ENCODE assay signal across 8 mouse cellular contexts in the genomic region with DNA sequence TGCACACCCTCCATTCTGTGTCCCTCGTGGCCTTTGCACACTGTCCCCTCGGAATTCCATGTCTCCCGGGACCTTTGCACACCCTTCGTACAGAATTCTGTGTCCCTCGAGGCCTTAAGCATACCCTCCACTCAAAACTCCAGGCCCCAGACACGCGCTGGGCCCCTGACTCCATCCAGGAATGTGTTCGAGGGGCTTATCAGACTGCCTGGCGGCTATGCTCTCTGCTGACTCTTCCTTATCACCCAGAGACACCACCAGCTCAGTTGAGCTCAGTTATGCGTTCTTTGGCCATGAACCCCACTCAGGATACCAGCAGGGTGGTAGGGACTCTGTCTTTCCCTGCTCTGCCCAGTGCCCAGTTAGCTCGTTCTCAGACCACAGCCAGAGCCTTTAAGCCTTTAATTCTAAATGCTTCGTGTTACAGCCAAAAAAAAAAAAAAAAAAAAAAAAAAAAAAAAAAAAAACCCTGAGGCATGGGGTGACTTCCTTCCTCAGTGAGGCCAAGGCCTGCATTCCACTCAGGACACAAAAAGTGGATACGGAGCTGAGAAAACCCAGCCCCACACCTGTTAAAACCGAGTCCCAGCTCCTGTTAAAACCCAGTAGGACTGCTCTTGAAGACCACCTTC. TPM values are rescaled to one million over a fixed set of nuclear protein-coding genes. Genes with fewer than 3 reads are reported as not detected.
DNase-seq lines count a peak whose midpoint lies in the region; ATAC-seq and TF ChIP-seq lines count a peak whose summit lies in the region.

No protein-coding gene starts in this region.

- H3K9me3 ChIP-seq in heart, embryonic 10.5 days, result no peaks in the 10 kb centered on the region
- no peaks in the 10 kb centered on the region for H3K9me3 ChIP-seq in MEL (replicated peaks; ENCODE audit: insufficient read depth, low read length)
- H3K9me3 ChIP-seq in hindbrain, embryonic 13.5 days, result no peaks in the 10 kb centered on the region
- no peaks in the 10 kb centered on the region for H3K9me3 ChIP-seq in midbrain, embryonic 12.5 days

- no peak for TF ChIP-seq CTCF in MEL (IDR thresholded peaks at IDR 0.05 in 2 of 3, conservative IDR thresholded peaks at IDR 0.05 in 1 of 3; ENCODE audit: control insufficient read depth in 1 of 3, insufficient read depth in 1 of 3, low read depth in 2 of 3, low read length in 3 of 3, poor library complexity in 1 of 3, severe bottlenecking in 1 of 3)

- peak overlapping the region; percentile 94 for H3K27ac ChIP-seq in heart, embryonic 10.5 days
- peak overlapping the region; percentile 62 for H3K27ac ChIP-seq in MEL (ENCODE audit: control insufficient read depth, low read depth, low read length)
- no peak overlapping the region for H3K27ac ChIP-seq in hindbrain, embryonic 13.5 days
- no peak overlapping the region for H3K27ac ChIP-seq in midbrain, embryonic 12.5 days (replicated peaks)

- peak overlapping the region; percentile 94 for H3K4me2 ChIP-seq in hindbrain, embryonic 13.5 days
- peak overlapping the region; percentile 76 for H3K4me2 ChIP-seq in midbrain, embryonic 12.5 days (replicated peaks)

- H3K9ac ChIP-seq in MEL (ENCODE audit: control insufficient read depth, low read depth, low read length, poor library complexity, severe bottlenecking), result peak overlapping the region; percentile 56
- H3K9ac ChIP-seq in hindbrain, embryonic 13.5 days, result peak overlapping the region; percentile 77
- H3K9ac ChIP-seq in midbrain, embryonic 12.5 days (replicated peaks), result peak overlapping the region; percentile 56; the same call in 1 of the 2 replicates

- peak; percentile 86 for DNase-seq in heart, embryonic 10.5 days (ENCODE audit: low spot score)
- DNase-seq in heart, adult 18-20 months, result no peak
- DNase-seq in MEL (ENCODE audit: low read depth, low spot score), result peak; percentile 83
- DNase-seq in adipocyte (ENCODE audit: low spot score), result no peak
- DNase-seq in embryo, embryonic 11 days, result no peak

- H3K36me3 ChIP-seq in heart, embryonic 10.5 days, result no peaks in the 10 kb centered on the region
- peaks cover 0 to 9% of the 10 kb centered on the region in 2 experiments; a peak in 3 of 4 replicates for H3K36me3 ChIP-seq in MEL (ENCODE audit: control insufficient read depth in 1 of 2, insufficient read depth in 2 of 2, low read length in 2 of 2)
- no peaks in the 10 kb centered on the region for H3K36me3 ChIP-seq in hindbrain, embryonic 13.5 days
- H3K36me3 ChIP-seq in midbrain, embryonic 12.5 days, result no peaks in the 10 kb centered on the region

- TF ChIP-seq EP300 in MEL (IDR thresholded peaks at IDR 0.05; ENCODE audit: low read depth in 1 of 2, low read length in 2 of 2), result peak; percentile 88 to 93

- 19% methylated on average over 14 of the region's 14 CpGs for WGBS in heart, embryonic 10.5 days
- 54% methylated on average over 14 of the region's 14 CpGs for WGBS in hindbrain, embryonic 13.5 days
- WGBS in midbrain, embryonic 12.5 days, result 52% methylated on average over 14 of the region's 14 CpGs

- ATAC-seq in hindbrain, embryonic 13.5 days (ENCODE audit: low FRiP score), result peak; percentile 22; the same call in 1 of the 2 replicates
- ATAC-seq in midbrain, embryonic 12.5 days (ENCODE audit: low FRiP score, low read depth), result peak; percentile 7; the same call in 1 of the 2 replicates
- ATAC-seq in inflammation-experienced regulatory T-cells, adult 6 months, result no peak

- H3K4me3 ChIP-seq in heart, embryonic 10.5 days, result peak overlapping the region; percentile 94
- peak overlapping the region; percentile 35 to 68 for H3K4me3 ChIP-seq in MEL (ENCODE audit: control insufficient read depth in 1 of 2, insufficient read depth in 1 of 2, low read depth in 2 of 2, low read length in 2 of 2)
- peak overlapping the region; percentile 64 for H3K4me3 ChIP-seq in hindbrain, embryonic 13.5 days
- H3K4me3 ChIP-seq in midbrain, embryonic 12.5 days, result peak overlapping the region; percentile 59

- peaks cover 41% of the 10 kb centered on the region for H3K79me2 ChIP-seq in MEL (ENCODE audit: control insufficient read depth, insufficient read depth, low read length, poor library complexity)

- TF ChIP-seq POLR2A in MEL (IDR thresholded peaks at IDR 0.05; ENCODE audit: control insufficient read depth in 1 of 2, insufficient read depth in 1 of 2, low read depth in 1 of 2, low read length in 2 of 2, poor library complexity in 1 of 2), result no peak

- no peaks in the 10 kb centered on the region for H3K27me3 ChIP-seq in heart, embryonic 10.5 days (ENCODE audit: insufficient read depth, poor library complexity, severe bottlenecking)
- H3K27me3 ChIP-seq in MEL (ENCODE audit: control insufficient read depth in 1 of 2, insufficient read depth in 2 of 2, low read length in 2 of 2), result no peaks in the 10 kb centered on the region
- peaks cover 22% of the 10 kb centered on the region for H3K27me3 ChIP-seq in hindbrain, embryonic 13.5 days
- H3K27me3 ChIP-seq in midbrain, embryonic 12.5 days, result peaks cover 15% of the 10 kb centered on the region

- peaks cover 48% of the 10 kb centered on the region for H3K4me1 ChIP-seq in heart, embryonic 10.5 days
- peaks cover 3 to 19% of the 10 kb centered on the region in 2 experiments for H3K4me1 ChIP-seq in MEL (ENCODE audit: control insufficient read depth in 1 of 2, insufficient read depth in 2 of 2, low read length in 2 of 2)
- peaks cover 34% of the 10 kb centered on the region for H3K4me1 ChIP-seq in hindbrain, embryonic 13.5 days (replicated peaks)
- peaks cover 36% of the 10 kb centered on the region for H3K4me1 ChIP-seq in midbrain, embryonic 12.5 days

- TF ChIP-seq RAD21 in MEL (IDR thresholded peaks at IDR 0.05; ENCODE audit: low read depth, low read length), result no peak

TF ChIP-seq in MEL, 35 proteins besides CTCF, POLR2A, EP300 and RAD21 (continues in another document):
- TF ChIP-seq ZKSCAN1 (IDR thresholded peaks at IDR 0.05; ENCODE audit: low read depth, low read length) (no peak; the same call in 1 of the 2 replicates), POLR2AphosphoS5 (IDR thresholded peaks at IDR 0.05; ENCODE audit: borderline replicate concordance, low read depth, low read length) (no peak), GATA1 (IDR thresholded peaks at IDR 0.05; ENCODE audit: low read depth, low read length) (peak; percentile 93), MAX (IDR thresholded peaks at IDR 0.05; ENCODE audit: low read length) (peak; percentile 63; the same call in 1 of the 2 replicates), TCF12 (IDR thresholded peaks at IDR 0.05; ENCODE audit: low read depth, low read length) (peak; percentile 92), ELF1 (IDR thresholded peaks at IDR 0.05; ENCODE audit: low read depth, low read length) (no peak), MEF2A (IDR thresholded peaks at IDR 0.05; ENCODE audit: extremely low read depth, insufficient replicate concordance, low read depth, low read length, poor library complexity, severe bottlenecking) (no peak), USF1 (IDR thresholded peaks at IDR 0.05; ENCODE audit: low read depth, low read length) (no peak), ZC3H11A (IDR thresholded peaks at IDR 0.05; ENCODE audit: low read depth, low read length) (0 out of 2 replicates have a peak, but pooled peaks have one; percentile 2), NRF1 (IDR thresholded peaks at IDR 0.05; ENCODE audit: insufficient read depth, low read depth, low read length, poor library complexity, severe bottlenecking) (no peak), E2F4 (IDR thresholded peaks at IDR 0.05; ENCODE audit: borderline replicate concordance, low read depth, low read length) (no peak), UBTF (IDR thresholded peaks at IDR 0.05; ENCODE audit: borderline replicate concordance, insufficient read depth, low read depth, low read length) (no peak), TAL1 (IDR thresholded peaks at IDR 0.05; ENCODE audit: low read length) (peak; percentile 81), MAFK (IDR thresholded peaks at IDR 0.05; ENCODE audit: borderline replicate concordance, low read depth, low read length) (no peak), ZMIZ1 (IDR thresholded peaks at IDR 0.05; ENCODE audit: low read depth, low read length) (no peak)

RNA-seq across cellular contexts. Expression of gene Scarb1, which starts 0.7 kb away (rescaled TPM):
- 73.1 and 94.3 TPM in 2 replicates for polyA plus RNA-seq in heart, embryonic 10.5 days (2016; fragmentation: Nextera tagmentation; extraction: Ambion mirVana)
- 10 to 100 TPM; 26.6 to 34.7 TPM for total RNA-seq in heart, adult 18-20 months (2021)
- 51.4 and 53.1 TPM in 2 replicates for total RNA-seq in MEL (2012; rRNA removed)
- 10 to 100 TPM in 1 of 2 experiments, not detected in 1; 98.3 TPM for polyA plus RNA-seq in MEL (2012; ENCODE audit: insufficient read depth in 1 of 2, insufficient read length in 2 of 2, low read depth in 1 of 2, low replicate concordance in 2 of 2, missing spikeins in 1 of 2)
- polyA plus RNA-seq in hindbrain, embryonic 13.5 days (2015; fragmentation: Nextera tagmentation; extraction: Ambion mirVana), result 27.4 and 28.0 TPM in 2 replicates
- polyA plus RNA-seq in midbrain, embryonic 12.5 days (2016; fragmentation: Nextera tagmentation; extraction: Ambion mirVana), result 27.8 and 30.2 TPM in 2 replicates
- polyA plus RNA-seq in inflammation-experienced regulatory T-cells, adult 6 months (2017; shearing (Covaris generic)), result 10 to 100 TPM in 1 of 3 experiments, 1 to 10 TPM in 2; 3.7 to 11.8 (median 6.6) TPM

RNA-seq across cellular contexts. Expression of gene Gm10382, which starts 47.5 kb away (rescaled TPM):
- 0.34 and 0.67 TPM in 2 replicates for polyA plus RNA-seq in heart, embryonic 10.5 days (2016; fragmentation: Nextera tagmentation; extraction: Ambion mirVana)
- under 1 TPM in 1 of 2 experiments, not detected in 1; 0.23 TPM for total RNA-seq in heart, adult 18-20 months (2021)
- total RNA-seq in MEL (2012; rRNA removed), result 0.65 TPM in 2 replicates
- polyA plus RNA-seq in MEL (2012; ENCODE audit: insufficient read depth in 1 of 2, insufficient read length in 2 of 2, low read depth in 1 of 2, low replicate concordance in 2 of 2, missing spikeins in 1 of 2), result under 1 TPM in 1 of 2 experiments, not detected in 1; 0.96 TPM
- polyA plus RNA-seq in hindbrain, embryonic 13.5 days (2015; fragmentation: Nextera tagmentation; extraction: Ambion mirVana), result 0.55 and 1.1 TPM in 2 replicates
- 0.43 and 0.68 TPM in 2 replicates for polyA plus RNA-seq in midbrain, embryonic 12.5 days (2016; fragmentation: Nextera tagmentation; extraction: Ambion mirVana)
- polyA plus RNA-seq in inflammation-experienced regulatory T-cells, adult 6 months (2017; shearing (Covaris generic)), result 1 to 10 TPM in 2 of 3 experiments, under 1 TPM in 1; 0.65 to 1.1 (median 1.0) TPM

RNA-seq across cellular contexts. Expression of gene Ubc, which starts 48.4 kb away (rescaled TPM):
- 921 and 966 TPM in 2 replicates for polyA plus RNA-seq in heart, embryonic 10.5 days (2016; fragmentation: Nextera tagmentation; extraction: Ambion mirVana)
- total RNA-seq in heart, adult 18-20 months (2021), result 1,000 to 10,000 TPM; 1,625 to 1,638 TPM
- 511 and 526 TPM in 2 replicates for total RNA-seq in MEL (2012; rRNA removed)
- 1,000 to 10,000 TPM in 1 of 2 experiments, 100 to 1,000 TPM in 1; 113 to 1,075 TPM for polyA plus RNA-seq in MEL (2012; ENCODE audit: insufficient read depth in 1 of 2, insufficient read length in 2 of 2, low read depth in 1 of 2, low replicate concordance in 2 of 2, missing spikeins in 1 of 2)
- polyA plus RNA-seq in hindbrain, embryonic 13.5 days (2015; fragmentation: Nextera tagmentation; extraction: Ambion mirVana), result 1,201 and 1,293 TPM in 2 replicates
- polyA plus RNA-seq in midbrain, embryonic 12.5 days (2016; fragmentation: Nextera tagmentation; extraction: Ambion mirVana), result 1,111 and 1,158 TPM in 2 replicates
- 1,000 to 10,000 TPM in 2 of 3 experiments, 100 to 1,000 TPM in 1; 741 to 1,375 (median 1,290) TPM for polyA plus RNA-seq in inflammation-experienced regulatory T-cells, adult 6 months (2017; shearing (Covaris generic))

Comparison
In these comparisons a context has a peak if more than half of its experiments do, and no peak if none do; other contexts are left out.
1. DNase-seq: peak in heart, embryonic 10.5 days (single experiment) and MEL (single experiment); none in heart, adult 18-20 months (0 of 2), adipocyte (single experiment) and embryo, embryonic 11 days (single experiment).
2. H3K27ac ChIP-seq: peak in heart, embryonic 10.5 days (single experiment) and MEL (single experiment); none in hindbrain, embryonic 13.5 days (single experiment) and midbrain, embryonic 12.5 days (single experiment).
3. Peak in every context shown above with its lines, with median percentiles within 50 percentile points of each other: H3K4me3 ChIP-seq and H3K9ac ChIP-seq.